Comparison of ENCODE assay signal across 11 mouse cellular contexts in genomic region chr6:38753729-38754128, GRCm38 (mm10).
DNase-seq lines count a peak whose midpoint lies in the region; ATAC-seq and TF ChIP-seq lines count a peak whose summit lies in the region.
"Had no signal": no experiment of that assay in that cellular context is flagged by ENCODE, and none has a peak within 500 bp of the region (broad histone marks: within the 10 kb centered on the region; RNA-seq: fewer than 3 reads in every experiment).

No protein-coding gene starts in this region.

- no peaks in the 10 kb centered on the region for H3K27me3 ChIP-seq in hindbrain, embryonic 13.5 days
- no peaks in the 10 kb centered on the region for H3K27me3 ChIP-seq in hindbrain, postnatal 0 days (ENCODE audit: insufficient read depth, low read length)
- H3K27me3 ChIP-seq in heart, embryonic 10.5 days (ENCODE audit: insufficient read depth, poor library complexity, severe bottlenecking), result no peaks in the 10 kb centered on the region
- no peaks in the 10 kb centered on the region for H3K27me3 ChIP-seq in kidney, postnatal 0 days (ENCODE audit: insufficient read depth, low read length)
- H3K27me3 ChIP-seq: CH12.LX had no signal

- H3K4me2 ChIP-seq in hindbrain, embryonic 13.5 days, result no peak overlapping the region
- H3K4me2 ChIP-seq in hindbrain, postnatal 0 days (ENCODE audit: low read depth, low read length), result no peak overlapping the region
- H3K4me2 ChIP-seq in kidney, postnatal 0 days (ENCODE audit: low read length), result no peak overlapping the region

- WGBS in hindbrain, embryonic 13.5 days, result 77% methylated on average over 2 of the region's 2 CpGs
- 55% methylated on average over 2 of the region's 2 CpGs for WGBS in hindbrain, postnatal 0 days
- 75% methylated on average over 2 of the region's 2 CpGs for WGBS in heart, embryonic 10.5 days
- WGBS in kidney, postnatal 0 days, result 71% methylated on average over 2 of the region's 2 CpGs

- no peak for DNase-seq in hindbrain, postnatal 0 days (ENCODE audit: low spot score)
- DNase-seq in NIH3T3 (ENCODE audit: low read depth), result peak; percentile 86
- peak; percentile 36 for DNase-seq in heart, embryonic 10.5 days (ENCODE audit: low spot score)
- DNase-seq in kidney, postnatal 0 days (ENCODE audit: low spot score), result no peak
- DNase-seq in testis, postnatal 10 days (ENCODE audit: low spot score), result no peak
- no peak for DNase-seq in retina, postnatal 1 day
- no peak for DNase-seq in frontal cortex, postnatal 25 days (ENCODE audit: low spot score in 2 of 2)

- no peaks in the 10 kb centered on the region for H3K9me3 ChIP-seq in hindbrain, embryonic 13.5 days
- no peaks in the 10 kb centered on the region for H3K9me3 ChIP-seq in hindbrain, postnatal 0 days (ENCODE audit: low read length)
- no peaks in the 10 kb centered on the region for H3K9me3 ChIP-seq in heart, embryonic 10.5 days
- no peaks in the 10 kb centered on the region for H3K9me3 ChIP-seq in kidney, postnatal 0 days (replicated peaks; ENCODE audit: low read length)

- peak overlapping the region; percentile 55 for H3K27ac ChIP-seq in hindbrain, embryonic 13.5 days
- H3K27ac ChIP-seq in hindbrain, postnatal 0 days, result no peak overlapping the region
- no peak overlapping the region for H3K27ac ChIP-seq in heart, embryonic 10.5 days
- H3K27ac ChIP-seq in kidney, postnatal 0 days, result no peak overlapping the region
- H3K27ac ChIP-seq: left cerebral cortex, adult 2 months; macrophage had no signal

- H3K4me1 ChIP-seq in hindbrain, embryonic 13.5 days (replicated peaks), result peaks cover 32% of the 10 kb centered on the region
- H3K4me1 ChIP-seq in hindbrain, postnatal 0 days (ENCODE audit: insufficient read depth, low read length), result no peaks in the 10 kb centered on the region
- peaks cover 47% of the 10 kb centered on the region for H3K4me1 ChIP-seq in heart, embryonic 10.5 days
- H3K4me1 ChIP-seq in kidney, postnatal 0 days (replicated peaks; ENCODE audit: insufficient read depth, low read length), result no peaks in the 10 kb centered on the region

- no peak overlapping the region for H3K4me3 ChIP-seq in hindbrain, embryonic 13.5 days
- no peak overlapping the region for H3K4me3 ChIP-seq in hindbrain, postnatal 0 days (ENCODE audit: low read length)
- no peak overlapping the region for H3K4me3 ChIP-seq in heart, embryonic 10.5 days
- H3K4me3 ChIP-seq in kidney, postnatal 0 days (replicated peaks; ENCODE audit: low read depth, low read length), result no peak overlapping the region
- H3K4me3 ChIP-seq: left cerebral cortex, adult 2 months had no signal

- H3K9ac ChIP-seq in hindbrain, embryonic 13.5 days, result no peak overlapping the region
- H3K9ac ChIP-seq in hindbrain, postnatal 0 days (replicated peaks; ENCODE audit: low read length), result no peak overlapping the region
- no peak overlapping the region for H3K9ac ChIP-seq in kidney, postnatal 0 days (ENCODE audit: low read depth, low read length)

- no peaks in the 10 kb centered on the region for H3K36me3 ChIP-seq in hindbrain, embryonic 13.5 days
- no peaks in the 10 kb centered on the region for H3K36me3 ChIP-seq in hindbrain, postnatal 0 days (ENCODE audit: insufficient read depth, low read length)
- H3K36me3 ChIP-seq in heart, embryonic 10.5 days, result peaks cover 5% of the 10 kb centered on the region; the same call in 1 of the 2 replicates
- H3K36me3 ChIP-seq in kidney, postnatal 0 days (ENCODE audit: insufficient read depth, low read length), result no peaks in the 10 kb centered on the region

- ATAC-seq in hindbrain, embryonic 13.5 days (ENCODE audit: low FRiP score), result no peak; the same call in 1 of the 2 replicates
- no peak for ATAC-seq in hindbrain, postnatal 0 days
- ATAC-seq in kidney, postnatal 0 days (replicated peaks; ENCODE audit: low FRiP score, low read depth), result peak; percentile 61

- TF ChIP-seq CTCF in hindbrain, postnatal 0 days (IDR thresholded peaks at IDR 0.05; ENCODE audit: low read depth), result no peak
- no peak for TF ChIP-seq CTCF in kidney, postnatal 0 days (IDR thresholded peaks at IDR 0.05; ENCODE audit: low read depth)

Comparison
In these comparisons a context has a peak if more than half of its experiments do, and no peak if none do; other contexts are left out.
1. DNase-seq: peak in NIH3T3 (single experiment) and heart, embryonic 10.5 days (single experiment); none in hindbrain, postnatal 0 days (single experiment), kidney, postnatal 0 days (single experiment), testis, postnatal 10 days (single experiment), retina, postnatal 1 day (single experiment) and frontal cortex, postnatal 25 days (0 of 2).